Mouse (Mus musculus) heart, postnatal 0 days (tissue): ENCODE measurements around the gene Sh3gl2. TPM values are rescaled to one million over a fixed set of nuclear protein-coding genes. Genes with fewer than 3 reads are reported as not detected.

Source experiments
- ATAC-seq: fragments of 200-750 bp; cut with Nextera tagmentation; 2 replicates; pipeline ENCODE4 v1.8.0; 2017; ENCODE audit warnings: low read depth, moderate number of reproducible peaks, moderate library complexity; ENCODE audit not compliant: insufficient read depth
- DNase-seq: peaks from one replicate; pipeline ENCODE4 v3.0.0-alpha.2; 2016; ENCODE audit warnings: low spot score
- H3K27ac ChIP-seq: fragments of 300-500 bp; sonication (generic); 2 replicates; pipeline ENCODE4 v1.5.1; 2014; ENCODE audit warnings: low read depth, mild to moderate bottlenecking
- H3K27me3 ChIP-seq: fragments of 300-500 bp; sonication (generic); 2 replicates; pipeline ENCODE4 v1.6.1; 2014; ENCODE audit warnings: low read length, mixed read lengths; ENCODE audit not compliant: control insufficient read depth, insufficient read depth
- H3K36me3 ChIP-seq: fragments of 300-500 bp; sonication (generic); replicated peaks from 2 replicates; pipeline ENCODE4 v1.6.1; 2014; ENCODE audit warnings: low read length, mixed read lengths; ENCODE audit not compliant: control insufficient read depth, insufficient read depth
- H3K4me1 ChIP-seq: fragments of 300-500 bp; sonication (generic); 2 replicates; pipeline ENCODE4 v1.6.1; 2014; ENCODE audit warnings: antibody characterized with exemption; ENCODE audit not compliant: control insufficient read depth, insufficient read depth
- H3K4me2 ChIP-seq: fragments of 300-500 bp; sonication (generic); 2 replicates; pipeline ENCODE4 v1.6.1; 2014; ENCODE audit warnings: low read depth, mild to moderate bottlenecking, low read length, moderate library complexity
- H3K4me3 ChIP-seq: fragments of 300-500 bp; sonication (generic); 2 replicates; pipeline ENCODE4 v1.5.1; 2014; ENCODE audit warnings: low read depth, low read length
- H3K9ac ChIP-seq: fragments of 300-500 bp; sonication (generic); replicated peaks from 2 replicates; pipeline ENCODE4 v1.6.1; 2014; ENCODE audit warnings: low read depth, low read length, mixed read lengths
- H3K9me3 ChIP-seq: fragments of 300-500 bp; sonication (generic); replicated peaks from 2 replicates; pipeline ENCODE4 v1.6.1; 2016; ENCODE audit warnings: low read length; ENCODE audit not compliant: control insufficient read depth
- CTCF ChIP-seq: IDR thresholded peaks from 2 replicates; pipeline ENCODE4 v1.5.1; 2016; ENCODE audit warnings: antibody characterized with exemption, control low read depth, low read depth
- EP300 ChIP-seq: IDR thresholded peaks from 2 replicates; pipeline ENCODE4 v1.6.1; 2016; ENCODE audit warnings: antibody characterized with exemption, low read depth
- whole genome bisulfite sequencing: fragments of 180-500 bp; shearing (Covaris S2); extraction: QIAGEN DNeasy Blood & Tissue Kit; methylation state at CpG from one replicate; pipeline ENCODE4 v1.1.7; 2014; 5-methylcytosine and 5-hydroxymethylcytosine counted together
- polyA plus RNA-seq: library from polyadenylated mRNA; unstranded; fragments of >200 nt; fragmentation: Nextera tagmentation; extraction: Ambion mirVana; gene quantifications from 2 replicates; pipeline ENCODE4 v1.2.1, GENCODE M21; 2015
- total RNA-seq: library from RNA; depleted of rRNA; stranded (reverse); fragments of >200 nt; gene quantifications from 2 replicates; pipeline ENCODE4 v1.2.3, GENCODE M21; 2014; ENCODE audit warnings: low replicate concordance

Sh3gl2 gene
- total and polyA plus RNA-seq, 2 experiments from 2014 or later, result 0.34 to 1.9 TPM

DNA sequence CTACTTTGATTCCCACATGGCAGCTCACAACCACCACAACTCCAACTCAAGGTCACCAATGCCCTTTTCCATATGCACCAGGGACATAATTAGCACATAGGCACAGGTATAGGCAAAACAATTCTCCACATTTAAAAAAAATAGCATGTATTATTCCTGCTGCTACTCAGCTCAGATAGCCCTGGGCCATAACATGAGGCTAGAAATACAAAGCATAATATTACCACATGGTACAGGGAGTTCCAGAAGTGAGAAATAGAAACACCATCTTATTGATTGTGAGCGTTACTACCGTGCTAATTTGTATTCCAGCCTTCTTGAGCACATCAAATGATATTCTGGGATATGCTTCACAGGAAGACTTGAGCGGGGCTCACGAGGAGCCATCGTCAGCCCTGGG, 464.3 kb downstream of the Sh3gl2 start:
- no peaks in the 10 kb centered on the region for H3K4me1 ChIP-seq
- ATAC-seq (no peak), DNase-seq (no peak)
- no peaks in the 10 kb centered on the region for H3K9me3 ChIP-seq
- H3K27ac ChIP-seq, result no peak overlapping the region
- no peak overlapping the region for H3K4me3 ChIP-seq
- H3K4me2 ChIP-seq, result no peak overlapping the region
- WGBS, result 83% methylated on average over 5 of the region's 5 CpGs
- no peaks in the 10 kb centered on the region for H3K27me3 ChIP-seq
- H3K9ac ChIP-seq, result no peak overlapping the region
- TF ChIP-seq EP300 (no peak), CTCF (no peak)
- no peaks in the 10 kb centered on the region for H3K36me3 ChIP-seq

DNA sequence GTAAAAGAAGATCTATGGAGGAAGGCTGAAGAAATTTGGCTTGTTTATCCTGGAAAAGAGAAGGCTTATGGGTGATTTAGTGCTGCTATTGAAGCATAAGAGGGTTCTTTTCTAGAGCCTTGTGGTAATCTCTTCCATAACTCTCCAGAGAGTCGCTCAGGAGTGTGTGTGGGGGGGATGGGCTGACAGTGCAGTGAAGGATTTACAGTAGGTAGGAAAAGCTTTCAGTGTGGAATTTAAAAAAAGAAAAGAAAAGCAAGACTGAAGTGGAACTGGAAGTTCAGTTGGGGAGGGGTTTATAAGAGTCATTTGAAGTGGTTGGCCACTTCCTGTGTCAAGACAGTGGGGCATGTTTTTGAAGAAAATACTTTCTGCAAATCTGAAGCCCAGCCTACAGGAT, 464.8 kb downstream of the Sh3gl2 start:
- 62% methylated on average over 1 of the region's 1 CpGs for WGBS

DNA sequence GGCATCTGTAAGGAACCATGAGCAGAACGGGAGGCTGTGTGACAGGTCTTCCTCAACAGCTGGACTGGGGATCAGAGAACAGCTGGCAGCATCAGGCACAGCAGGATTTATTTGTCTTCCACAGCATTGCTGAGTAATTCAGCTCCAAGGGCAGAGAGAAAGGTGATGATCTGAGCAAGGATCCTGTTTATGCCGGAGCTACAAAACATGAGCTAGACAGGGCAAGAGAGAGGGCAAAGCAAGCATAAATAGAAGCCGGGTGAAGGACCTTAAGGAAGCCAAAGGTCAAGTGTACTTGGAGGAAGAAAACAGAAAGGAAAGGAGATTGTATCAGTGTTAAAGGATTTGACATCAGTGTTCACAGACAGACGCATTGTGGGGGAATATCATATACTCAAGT, 467.4 kb downstream of the Sh3gl2 start:
- DNase-seq (no peak), ATAC-seq (no peak)
- TF ChIP-seq EP300 (no peak), CTCF (no peak)
- no peak overlapping the region for H3K4me3 ChIP-seq
- H3K27me3 ChIP-seq, result no peaks in the 10 kb centered on the region
- no peaks in the 10 kb centered on the region for H3K4me1 ChIP-seq
- no peak overlapping the region for H3K9ac ChIP-seq
- no peaks in the 10 kb centered on the region for H3K36me3 ChIP-seq
- 46% methylated on average over 4 of the region's 4 CpGs for WGBS
- H3K27ac ChIP-seq, result no peak overlapping the region
- H3K9me3 ChIP-seq, result no peaks in the 10 kb centered on the region
- H3K4me2 ChIP-seq, result no peak overlapping the region

More for the DNA sequence above, 464.8 kb downstream of the Sh3gl2 start:
- no peaks in the 10 kb centered on the region for H3K9me3 ChIP-seq
- no peak for ATAC-seq
- TF ChIP-seq CTCF (no peak), EP300 (no peak)
- no peak for DNase-seq
- no peaks in the 10 kb centered on the region for H3K36me3 ChIP-seq
- no peak overlapping the region for H3K9ac ChIP-seq
- H3K4me3 ChIP-seq, result no peak overlapping the region
- H3K4me2 ChIP-seq, result no peak overlapping the region
- H3K27ac ChIP-seq, result no peak overlapping the region
- no peaks in the 10 kb centered on the region for H3K4me1 ChIP-seq
- H3K27me3 ChIP-seq, result no peaks in the 10 kb centered on the region

DNA sequence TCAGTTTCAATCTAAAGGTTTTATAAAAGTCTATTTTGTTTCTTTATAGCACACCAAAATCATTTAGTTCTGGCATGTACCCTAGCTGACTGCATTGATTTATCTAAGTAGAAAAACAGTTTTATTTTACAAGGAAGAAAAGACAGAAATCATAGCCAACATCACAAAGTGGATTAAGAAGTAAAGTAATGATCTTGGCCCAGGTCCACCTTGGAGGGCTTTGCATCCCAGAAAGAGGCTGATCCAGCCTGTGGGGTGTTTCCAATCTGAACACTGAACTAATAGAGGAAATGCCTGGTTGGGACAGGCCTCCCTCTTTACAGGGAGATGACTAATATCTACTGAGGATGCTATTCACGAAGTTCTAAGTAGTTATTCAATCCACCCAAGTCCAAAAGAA, 472.7 kb downstream of the Sh3gl2 start:
- no peaks in the 10 kb centered on the region for H3K4me1 ChIP-seq
- no peaks in the 10 kb centered on the region for H3K9me3 ChIP-seq
- H3K9ac ChIP-seq, result no peak overlapping the region
- no peaks in the 10 kb centered on the region for H3K27me3 ChIP-seq
- no peak overlapping the region for H3K27ac ChIP-seq
- no peak overlapping the region for H3K4me2 ChIP-seq
- H3K36me3 ChIP-seq, result no peaks in the 10 kb centered on the region
- TF ChIP-seq CTCF, result no peak
- no peak for TF ChIP-seq EP300
- no peak for ATAC-seq
- no peak overlapping the region for H3K4me3 ChIP-seq
- DNase-seq, result no peak
- 33% methylated on average over 1 of the region's 1 CpGs for WGBS

DNA sequence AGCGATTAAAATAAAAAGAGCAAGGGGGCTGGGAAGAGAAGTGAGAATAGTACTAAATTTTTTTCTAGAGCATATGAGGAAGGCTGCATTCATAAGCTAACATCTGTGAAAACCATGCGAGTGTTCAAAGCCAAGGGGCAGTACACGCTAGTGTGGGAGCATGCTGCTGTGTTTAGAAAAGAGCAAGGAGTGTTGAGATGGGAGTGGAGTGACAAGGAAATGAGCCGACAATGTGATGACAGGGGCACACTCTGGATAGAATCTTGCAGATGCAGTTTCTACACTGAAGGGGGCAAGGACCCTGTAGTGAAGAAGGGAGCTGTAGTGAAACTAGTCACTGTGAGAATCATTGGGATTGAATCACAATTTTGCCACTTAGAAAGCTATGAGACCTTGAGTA, 481.2 kb downstream of the Sh3gl2 start:
- Histone ChIP-seq H3K36me3 (no peaks in the 10 kb centered on the region), H3K27ac (no peak overlapping the region), H3K9ac (no peak overlapping the region), H3K27me3 (no peaks in the 10 kb centered on the region), H3K4me1 (no peaks in the 10 kb centered on the region), H3K9me3 (no peaks in the 10 kb centered on the region), H3K4me2 (no peak overlapping the region), H3K4me3 (no peak overlapping the region)
- no peak for TF ChIP-seq EP300
- TF ChIP-seq CTCF, result no peak
- ATAC-seq (no peak), DNase-seq (no peak)
- WGBS, result 40% methylated on average over 4 of the region's 4 CpGs
